Mouse (Mus musculus): ENCODE results near the gene Wdr5. TPM values are rescaled to one million over a fixed set of nuclear protein-coding genes. Genes with fewer than 3 reads are reported as not detected.

The Wdr5 gene
- polyA plus RNA-seq, 1 experiment, result 22.5 TPM

Other genes starting within 250 kb of the Wdr5 start
- gene Vav2, start 88.1 kb upstream of the Wdr5 start, polyA plus RNA-seq (2012; rRNA removed), result 32.0 and 37.5 TPM in 2 replicates
- 12.4 and 15.2 TPM in 2 replicates for gene Brd3os, start 72.8 kb upstream of the Wdr5 start, polyA plus RNA-seq (2012; rRNA removed)
- 20.0 and 25.3 TPM in 2 replicates for gene Brd3, start 7.5 kb upstream of the Wdr5 start, polyA plus RNA-seq (2012; rRNA removed)
- gene Rxra, start 161.3 kb downstream of the Wdr5 start, polyA plus RNA-seq (2012; rRNA removed), result 80.6 and 82.3 TPM in 2 replicates

Data from gonadal fat pad, adult 2 months (tissue).